Mouse (Mus musculus) heart, embryonic 11.5 days (tissue): ENCODE measurements around the gene Ticam1. TPM values are rescaled to one million over a fixed set of nuclear protein-coding genes. Genes with fewer than 3 reads are reported as not detected.

ENCODE experiments used
- ATAC-seq: fragments of 200-750 bp; cut with Nextera tagmentation; replicated peaks from 2 replicates; pipeline ENCODE4 v1.8.0; 2017; ENCODE audit warnings: moderate library complexity; ENCODE audit not compliant: insufficient number of reproducible peaks, low FRiP score, low TSS enrichment
- H3K27ac ChIP-seq: fragments of 300-500 bp; sonication (generic); 2 replicates; pipeline ENCODE4 v1.5.1; 2014; ENCODE audit warnings: mild to moderate bottlenecking, low read depth, low read length
- H3K27me3 ChIP-seq: fragments of 300-500 bp; sonication (generic); 2 replicates; pipeline ENCODE4 v1.6.1; 2014; ENCODE audit warnings: mild to moderate bottlenecking, low read length, mixed read lengths; ENCODE audit not compliant: control insufficient read depth, insufficient read depth
- H3K36me3 ChIP-seq: fragments of 300-500 bp; sonication (generic); 2 replicates; pipeline ENCODE4 v1.6.1; 2014; ENCODE audit warnings: mild to moderate bottlenecking, low read length, moderate library complexity, mixed read lengths; ENCODE audit not compliant: control insufficient read depth, insufficient read depth
- H3K4me1 ChIP-seq: fragments of 300-500 bp; sonication (generic); 2 replicates; pipeline ENCODE4 v1.6.1; 2014; ENCODE audit warnings: low read length; ENCODE audit not compliant: control insufficient read depth, insufficient read depth
- H3K4me2 ChIP-seq: fragments of 300-500 bp; sonication (generic); 2 replicates; pipeline ENCODE4 v1.6.1; 2014; ENCODE audit warnings: mild to moderate bottlenecking, moderate library complexity
- H3K4me3 ChIP-seq: fragments of 300-500 bp; sonication (generic); 2 replicates; pipeline ENCODE4 v1.5.1; 2014; ENCODE audit warnings: low read depth, low read length
- H3K9ac ChIP-seq: fragments of 300-500 bp; sonication (generic); 2 replicates; pipeline ENCODE4 v1.6.1; 2014; ENCODE audit warnings: mild to moderate bottlenecking, low read depth, low read length, moderate library complexity
- H3K9me3 ChIP-seq: fragments of 300-500 bp; sonication (generic); replicated peaks from 2 replicates; pipeline ENCODE4 v1.6.1; 2016; ENCODE audit warnings: low read length; ENCODE audit not compliant: control insufficient read depth
- WGBS: fragments of 180-500 bp; shearing (Covaris S2); extraction: QIAGEN DNeasy Blood & Tissue Kit; methylation state at CpG from one replicate; pipeline ENCODE4 v1.1.7; 2014; ENCODE audit not compliant: insufficient replicate concordance; 5-methylcytosine and 5-hydroxymethylcytosine counted together
- polyA plus RNA-seq: library from polyadenylated mRNA; unstranded; fragments of >200 nt; fragmentation: Nextera tagmentation; extraction: Ambion mirVana; gene quantifications from 2 replicates; pipeline ENCODE4 v1.2.1, GENCODE M21; 2014

Gene Ticam1
- polyA plus RNA-seq, 1 experiment from 2014 or later = 11.4 TPM

DNA sequence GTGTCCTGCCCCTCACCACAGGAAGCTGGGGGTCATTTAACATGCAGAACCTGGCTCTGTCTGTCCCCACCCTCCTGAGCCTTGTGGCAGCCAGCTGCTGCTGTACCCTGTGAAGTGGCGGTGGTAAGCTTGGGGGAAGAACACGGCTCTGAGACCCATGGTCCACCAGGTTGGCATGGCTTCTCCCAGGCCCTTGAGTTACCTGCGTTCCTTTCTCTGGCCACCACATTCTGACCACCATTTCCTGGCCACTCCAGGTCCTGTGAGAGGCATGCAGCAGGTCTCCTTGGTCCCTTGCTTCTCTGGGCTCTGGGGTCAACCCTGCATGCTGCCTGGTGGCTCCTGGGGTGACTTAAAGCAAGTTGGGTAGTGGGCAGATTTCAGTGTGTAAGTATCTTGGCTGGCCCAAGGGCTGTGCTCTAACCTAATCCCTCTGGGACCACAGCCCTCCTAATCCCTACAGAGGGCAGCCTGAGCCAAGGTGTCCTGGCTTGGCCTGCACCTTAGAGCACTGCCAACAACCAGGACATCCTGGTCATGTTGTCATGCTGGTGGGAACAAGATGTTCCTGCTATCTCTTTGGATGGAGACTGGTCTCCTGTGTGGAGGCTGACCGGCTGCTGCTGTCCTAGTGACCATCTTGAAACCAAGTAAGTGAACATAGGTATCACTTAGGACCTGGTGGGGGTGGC is 16.1 kb upstream of the Ticam1 start, which contains the start of gene Plin3:
Gene Plin3, minus strand, starts transcription at position 343 of the 692 bp plus-strand sequence.
- no peak within 1 kb of the TSS for H3K4me2 ChIP-seq

GRCm38 (mm10) chr17:56291826-56292475 is 15.4 kb upstream of the Ticam1 start:
- H3K4me2 ChIP-seq = peak overlapping the region; percentile 88
- H3K4me1 ChIP-seq = peaks cover 24% of the 10 kb centered on the region
- ATAC-seq = no peak
- H3K9ac ChIP-seq = no peak overlapping the region
- H3K27ac ChIP-seq = peak overlapping the region; percentile 95; the same call in 1 of the 2 replicates
- no peak overlapping the region for H3K4me3 ChIP-seq
- H3K36me3 ChIP-seq = no peaks in the 10 kb centered on the region
- no peaks in the 10 kb centered on the region for H3K27me3 ChIP-seq
- WGBS = 76% methylated on average over 7 of the region's 7 CpGs
- H3K9me3 ChIP-seq = no peaks in the 10 kb centered on the region

More for the DNA sequence above, 16.1 kb upstream of the Ticam1 start, which contains the start of gene Plin3:
- no peak for ATAC-seq
- Histone ChIP-seq H3K9me3 (no peaks in the 10 kb centered on the region), H3K4me3 (no peak within 1 kb of the TSS), H3K4me1 (peaks cover 22% of the 10 kb centered on the region), H3K27me3 (no peaks in the 10 kb centered on the region), H3K36me3 (no peaks in the 10 kb centered on the region), H3K9ac (no peak within 1 kb of the TSS), H3K27ac (0 out of 2 replicates have a peak within 1 kb of the TSS, but pooled peaks have one; percentile 95)
- 87% methylated on average over 4 of the region's 4 CpGs for WGBS

GRCm38 (mm10) chr17:56291171-56291511 is 14.6 kb upstream of the Ticam1 start:
- peak overlapping the region; percentile 67; the same call in 1 of the 2 replicates for H3K4me3 ChIP-seq
- H3K9ac ChIP-seq = peak overlapping the region; percentile 83
- H3K4me1 ChIP-seq = peaks cover 24% of the 10 kb centered on the region
- H3K27ac ChIP-seq = peak overlapping the region; percentile 95
- peak; percentile 86 for ATAC-seq
- no peaks in the 10 kb centered on the region for H3K9me3 ChIP-seq
- no peaks in the 10 kb centered on the region for H3K27me3 ChIP-seq
- H3K36me3 ChIP-seq = peaks cover 5% of the 10 kb centered on the region; the same call in 1 of the 2 replicates
- under 1% methylated on average over 16 of the region's 16 CpGs for WGBS
- H3K4me2 ChIP-seq = peak overlapping the region; percentile 88

DNA sequence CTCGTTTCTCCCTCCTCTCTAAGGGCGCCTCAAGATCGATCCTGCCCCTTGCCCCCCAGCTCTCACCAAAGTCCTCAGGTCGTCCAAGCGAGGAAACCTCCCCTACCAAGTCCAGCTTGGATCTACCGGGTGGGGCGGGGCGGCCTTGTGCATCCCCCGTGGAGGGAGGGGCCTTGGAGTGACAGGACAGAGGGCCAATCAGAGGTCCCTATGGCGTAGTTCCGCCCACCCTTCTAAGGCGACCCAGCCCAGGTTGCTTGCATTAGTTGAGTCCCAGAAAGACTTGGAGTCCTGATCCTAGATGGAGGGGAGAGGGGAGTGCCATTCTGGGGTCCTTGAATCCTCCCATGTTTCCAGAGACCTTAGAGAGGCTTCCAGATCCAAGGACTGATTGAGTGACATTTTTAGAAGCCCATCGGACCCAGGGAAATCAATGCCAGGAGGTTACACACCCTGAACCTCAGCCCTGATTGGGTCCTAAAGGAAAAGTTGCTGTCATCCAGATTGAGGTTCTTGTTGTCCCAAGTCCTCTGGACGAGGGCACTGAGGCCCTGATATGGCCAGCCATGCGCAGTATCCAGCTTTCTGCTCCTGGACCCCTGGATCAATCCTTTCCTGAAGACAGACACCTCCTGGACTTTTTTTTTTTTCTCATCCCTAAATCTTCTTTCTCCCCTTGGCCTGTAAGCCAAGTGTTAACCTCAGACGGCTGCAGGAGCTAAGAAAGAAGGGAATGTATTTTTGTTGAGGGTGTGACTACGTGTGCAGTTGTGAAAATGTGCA is 14.0 kb upstream of the Ticam1 start:
- peak overlapping the region; percentile 95 for H3K27ac ChIP-seq
- H3K36me3 ChIP-seq = peaks cover 11% of the 10 kb centered on the region; the same call in 1 of the 2 replicates
- H3K4me1 ChIP-seq = peaks cover 24% of the 10 kb centered on the region
- 3% methylated on average over 17 of the region's 17 CpGs for WGBS
- peak; percentile 89 for ATAC-seq
- peak overlapping the region; percentile 83 for H3K9ac ChIP-seq
- H3K4me3 ChIP-seq = peak overlapping the region; percentile 67
- H3K4me2 ChIP-seq = peak overlapping the region; percentile 88
- no peaks in the 10 kb centered on the region for H3K27me3 ChIP-seq
- no peaks in the 10 kb centered on the region for H3K9me3 ChIP-seq

DNA sequence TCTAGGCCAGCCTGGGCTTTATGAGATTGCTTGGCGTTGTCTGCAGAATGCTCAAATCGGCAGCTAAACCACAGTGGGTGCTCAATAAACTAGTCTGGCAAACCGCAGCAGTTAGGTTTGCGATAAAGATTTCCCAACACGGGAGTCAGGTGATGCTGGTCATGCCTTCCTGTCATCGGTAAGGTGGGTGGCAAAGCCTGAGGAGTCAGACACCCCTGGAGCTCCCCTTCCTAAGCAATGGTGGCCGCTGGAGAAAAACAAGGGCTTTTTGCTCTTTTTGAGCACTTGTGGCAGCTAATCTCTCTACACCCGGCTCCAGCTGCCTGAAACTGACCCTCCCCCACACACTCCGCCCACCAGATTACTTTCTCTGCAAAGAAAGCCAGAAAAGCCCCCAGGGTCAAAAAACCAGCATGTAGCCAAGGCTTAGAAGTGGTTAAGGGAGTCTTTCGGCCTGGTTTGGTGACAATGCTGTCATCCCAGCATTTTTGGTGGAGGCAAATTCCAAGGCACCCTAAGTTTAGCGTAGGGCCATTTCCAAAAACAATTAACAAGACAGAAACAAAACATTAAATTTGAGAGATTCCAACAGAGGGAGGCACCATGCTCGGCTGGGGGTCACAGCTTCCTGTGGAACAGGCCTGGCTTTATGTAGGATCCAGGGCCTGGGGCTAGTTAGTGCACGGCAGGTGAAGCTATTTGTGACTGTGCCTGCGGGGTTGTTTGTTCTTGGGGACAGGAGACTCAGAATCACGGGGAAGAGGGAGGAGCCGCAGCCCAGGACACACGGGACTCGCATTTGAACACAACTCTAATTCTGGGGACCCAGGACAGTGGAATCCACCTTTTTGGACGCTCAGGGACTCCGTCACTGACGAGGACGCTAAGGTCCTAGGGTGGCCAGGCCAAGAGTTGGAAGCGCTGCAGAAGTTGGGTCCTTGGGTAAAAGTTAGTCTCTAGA is 13.1 kb upstream of the Ticam1 start:
- peak overlapping the region; percentile 67 for H3K4me3 ChIP-seq
- peak overlapping the region; percentile 88 for H3K4me2 ChIP-seq
- 1% methylated on average over 23 of the region's 23 CpGs for WGBS

DNA sequence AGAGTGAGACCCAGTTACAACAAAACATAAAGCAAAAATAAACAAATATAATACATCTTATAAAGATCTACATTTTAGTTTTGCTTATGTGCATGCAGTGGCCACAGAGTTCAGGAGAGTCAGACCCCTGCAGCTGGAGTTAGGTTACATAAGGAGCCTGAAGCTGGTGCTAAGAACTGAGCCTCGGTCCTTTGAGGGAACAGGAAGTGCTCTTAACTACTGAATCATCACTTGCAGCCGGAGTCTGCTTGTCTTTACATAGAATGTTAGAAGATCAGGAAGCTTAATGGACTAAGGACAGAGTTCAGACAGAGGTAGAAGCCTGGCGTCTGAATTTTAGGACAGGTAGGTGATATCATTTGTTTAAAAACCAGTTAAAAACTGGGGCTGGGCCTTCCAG is 12.3 kb upstream of the Ticam1 start:
- Histone ChIP-seq H3K27ac (peak overlapping the region; percentile 95), H3K36me3 (peaks cover 23% of the 10 kb centered on the region), H3K27me3 (no peaks in the 10 kb centered on the region), H3K4me3 (peak overlapping the region; percentile 67), H3K4me2 (peak overlapping the region; percentile 88), H3K9ac (peak overlapping the region; percentile 83), H3K9me3 (no peaks in the 10 kb centered on the region), H3K4me1 (peaks cover 24% of the 10 kb centered on the region)
- no peak for ATAC-seq
- WGBS = 32% methylated on average over 3 of the region's 3 CpGs

More for the DNA sequence above, 13.1 kb upstream of the Ticam1 start:
- peaks cover 19% of the 10 kb centered on the region for H3K36me3 ChIP-seq
- peak overlapping the region; percentile 95 for H3K27ac ChIP-seq
- no peaks in the 10 kb centered on the region for H3K27me3 ChIP-seq
- H3K9me3 ChIP-seq = no peaks in the 10 kb centered on the region
- peaks cover 24% of the 10 kb centered on the region for H3K4me1 ChIP-seq
- H3K9ac ChIP-seq = peak overlapping the region; percentile 83
- peak; percentile 7; the same call in 1 of the 2 replicates for ATAC-seq

GRCm38 (mm10) chr17:56287830-56288229 is 11.2 kb upstream of the Ticam1 start:
- peak; percentile 31; the same call in 1 of the 2 replicates for ATAC-seq
- H3K27me3 ChIP-seq = no peaks in the 10 kb centered on the region
- peak overlapping the region; percentile 50 for H3K9ac ChIP-seq
- no peaks in the 10 kb centered on the region for H3K9me3 ChIP-seq
- peaks cover 24% of the 10 kb centered on the region for H3K4me1 ChIP-seq
- H3K4me3 ChIP-seq = no peak overlapping the region
- 39% methylated on average over 3 of the region's 3 CpGs for WGBS
- peaks cover 30% of the 10 kb centered on the region for H3K36me3 ChIP-seq
- H3K4me2 ChIP-seq = peak overlapping the region; percentile 60
- peak overlapping the region; percentile 68 for H3K27ac ChIP-seq
